Mouse (Mus musculus): ENCODE results near the gene BC048507.

GRCm38 (mm10) chr13:67844119-67844852 is 18.8 kb upstream of the BC048507 start:
- no peak for TF ChIP-seq POLR2A (IDR thresholded peaks at IDR 0.05; ENCODE audit: insufficient read depth, low read depth, low read length)
- TF ChIP-seq CTCF (IDR thresholded peaks at IDR 0.05; ENCODE audit: insufficient read depth, low read depth, low read length): no peak
